Mouse (Mus musculus) intestine, embryonic 16.5 days (tissue): Measurements from ENCODE around the gene Nlrx1. TPM values are rescaled to one million over a fixed set of nuclear protein-coding genes. Genes with fewer than 3 reads are reported as not detected.
A peak's percentile ranks its signal among the peaks of the same experiment; 100 is the strongest.

Source experiments
- ATAC-seq: fragments of 200-750 bp; cut with Nextera tagmentation; 2 replicates; pipeline ENCODE4 v1.8.0; 2017; ENCODE audit warnings: moderate TSS enrichment, moderate library complexity
- H3K27ac ChIP-seq: fragments of 300-500 bp; sonication (generic); 2 replicates; pipeline ENCODE4 v1.5.1; 2014; ENCODE audit warnings: mild to moderate bottlenecking, low read length
- H3K27me3 ChIP-seq: fragments of 300-500 bp; sonication (generic); replicated peaks from 2 replicates; pipeline ENCODE4 v1.6.1; 2014; ENCODE audit warnings: low read length, control low read depth, mixed read lengths; ENCODE audit not compliant: control insufficient read depth, insufficient read depth
- H3K36me3 ChIP-seq: fragments of 300-500 bp; sonication (generic); 2 replicates; pipeline ENCODE4 v1.6.1; 2014; ENCODE audit warnings: low read length, control low read depth; ENCODE audit not compliant: control insufficient read depth, insufficient read depth
- H3K4me1 ChIP-seq: fragments of 300-500 bp; sonication (generic); 2 replicates; pipeline ENCODE4 v1.6.1; 2014; ENCODE audit warnings: low read length, control low read depth, mixed read lengths; ENCODE audit not compliant: control insufficient read depth, insufficient read depth
- H3K4me2 ChIP-seq: fragments of 300-500 bp; sonication (generic); 2 replicates; pipeline ENCODE4 v1.6.1; 2014; ENCODE audit warnings: low read depth, low read length, control low read depth
- H3K4me3 ChIP-seq: fragments of 300-500 bp; sonication (generic); 2 replicates; pipeline ENCODE4 v1.5.1; 2014; ENCODE audit warnings: mild to moderate bottlenecking, low read length
- H3K9ac ChIP-seq: fragments of 300-500 bp; sonication (generic); 2 replicates; pipeline ENCODE4 v1.6.1; 2014; ENCODE audit warnings: low read depth, low read length
- H3K9me3 ChIP-seq: fragments of 300-500 bp; sonication (generic); 2 replicates; pipeline ENCODE4 v1.6.1; 2016; ENCODE audit warnings: low read length, control low read depth; ENCODE audit not compliant: control insufficient read depth
- WGBS: fragments of 180-500 bp; shearing (Covaris S2); extraction: QIAGEN DNeasy Blood & Tissue Kit; methylation state at CpG from one replicate; pipeline ENCODE4 v1.1.7; 2014; 5-methylcytosine and 5-hydroxymethylcytosine counted together
- polyA plus RNA-seq: library from polyadenylated mRNA; unstranded; fragments of >200 nt; fragmentation: Nextera tagmentation; extraction: Ambion mirVana; gene quantifications from 2 replicates; pipeline ENCODE4 v1.2.1, GENCODE M21; 2015

Nlrx1 gene
- polyA plus RNA-seq: 5.4 and 5.5 TPM in 2 replicates

DNA sequence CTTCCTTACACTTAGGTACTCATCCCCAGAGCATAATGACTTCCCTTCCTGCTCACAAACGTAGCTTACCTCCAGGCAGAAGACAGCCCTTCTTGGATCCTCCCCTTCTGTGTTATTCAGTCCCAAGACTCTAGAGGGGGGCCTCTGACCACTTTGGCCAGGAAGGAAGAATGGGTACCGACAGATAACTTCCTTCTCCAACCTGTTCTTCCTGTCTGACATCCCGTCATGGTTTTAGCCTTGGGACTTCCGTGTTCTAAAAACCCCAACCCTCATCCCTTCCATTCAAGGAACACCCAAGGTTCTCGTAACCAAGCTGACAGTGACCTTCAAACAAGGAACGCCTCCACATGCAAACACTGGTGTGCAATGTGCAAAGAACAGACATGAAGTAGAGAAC, at the start of gene Nlrx1:
Nlrx1 (minus strand) TSS at position 168 of the 400 bp plus-strand sequence.
- Histone ChIP-seq H3K4me2 (peak within 1 kb of the TSS; percentile 93), H3K27ac (peak within 1 kb of the TSS; percentile 90), H3K9ac (peak within 1 kb of the TSS; percentile 99), H3K36me3 (no peaks in the 10 kb centered on the region), H3K27me3 (no peaks in the 10 kb centered on the region), H3K4me3 (peak within 1 kb of the TSS; percentile 60), H3K4me1 (peaks cover 12% of the 10 kb centered on the region), H3K9me3 (no peaks in the 10 kb centered on the region)
- ATAC-seq: peak; percentile 43; the same call in 1 of the 2 replicates
- WGBS: 61% methylated on average over 6 of the region's 6 CpGs

DNA sequence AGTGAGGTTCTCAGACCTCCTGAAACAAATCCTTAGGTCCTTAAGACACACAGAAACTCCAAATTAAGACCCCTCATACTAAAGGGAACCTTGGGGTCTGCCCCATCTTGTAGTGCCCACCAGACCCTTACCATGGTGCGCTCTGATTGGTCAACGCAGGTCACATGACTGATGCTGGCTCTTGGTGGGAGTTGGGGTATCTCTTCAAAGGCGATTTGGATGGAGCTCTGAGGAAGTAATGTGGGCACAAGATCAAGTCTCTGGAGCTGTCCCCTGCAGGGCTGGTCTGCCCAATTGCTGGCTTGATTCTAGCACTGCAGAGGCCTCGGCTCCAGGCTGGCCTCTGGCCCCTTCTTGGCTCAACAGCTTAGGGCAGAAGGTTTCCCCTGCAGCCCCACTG, 49.1 kb upstream of the Nlrx1 start:
- no peak overlapping the region for H3K27ac ChIP-seq
- no peak overlapping the region; the same call in 1 of the 2 replicates for H3K4me2 ChIP-seq
- peaks cover 18% of the 10 kb centered on the region for H3K4me1 ChIP-seq
- H3K36me3 ChIP-seq: peaks cover 10% of the 10 kb centered on the region; the same call in 1 of the 2 replicates
- H3K27me3 ChIP-seq: no peaks in the 10 kb centered on the region
- H3K4me3 ChIP-seq: 0 out of 2 replicates have a peak overlapping the region, but pooled peaks have one; percentile 90
- H3K9ac ChIP-seq: no peak overlapping the region
- ATAC-seq: no peak
- H3K9me3 ChIP-seq: no peaks in the 10 kb centered on the region
- WGBS: 71% methylated on average over 4 of the region's 4 CpGs

DNA sequence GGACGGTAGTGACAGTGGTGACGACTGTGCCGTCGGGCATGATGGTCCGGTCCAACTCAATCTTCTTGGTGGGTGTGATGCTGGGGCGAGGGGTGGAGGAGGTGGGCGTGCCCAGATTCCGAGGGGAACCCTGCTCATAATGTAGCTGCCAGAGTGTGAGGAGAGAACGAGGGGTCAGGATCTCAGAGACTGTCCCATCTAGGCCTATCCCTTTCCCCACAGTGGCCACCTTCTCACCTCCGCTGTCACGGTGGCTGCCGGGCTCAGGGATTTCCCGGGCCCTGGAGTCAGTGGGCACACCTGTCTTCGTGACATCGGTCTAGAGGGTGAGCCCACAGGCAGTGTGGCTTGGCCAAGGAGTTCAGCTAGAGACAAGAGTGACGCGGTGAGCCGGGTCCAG, 46.5 kb upstream of the Nlrx1 start:
- 88% methylated on average over 18 of the region's 18 CpGs for WGBS
- ATAC-seq: no peak

DNA sequence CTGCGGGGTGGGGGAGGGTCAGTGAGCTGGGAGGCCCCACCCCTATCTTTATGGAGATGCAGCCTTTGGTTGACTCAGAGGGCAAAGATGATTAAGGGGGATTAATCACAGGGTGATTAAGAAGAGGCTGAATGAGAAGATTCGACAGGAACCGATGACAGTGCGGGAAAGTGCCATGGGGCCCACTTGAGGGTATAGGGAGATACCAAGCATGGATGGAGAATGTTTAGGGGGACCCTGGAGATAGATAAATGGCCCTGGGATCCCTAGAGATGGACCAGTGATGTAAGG, 45.8 kb upstream of the Nlrx1 start:
- ATAC-seq: no peak
- peaks cover 27% of the 10 kb centered on the region for H3K4me1 ChIP-seq
- H3K9me3 ChIP-seq: no peaks in the 10 kb centered on the region
- no peaks in the 10 kb centered on the region for H3K27me3 ChIP-seq
- no peak overlapping the region for H3K4me2 ChIP-seq
- H3K36me3 ChIP-seq: peaks cover 10% of the 10 kb centered on the region; the same call in 1 of the 2 replicates
- WGBS: 71% methylated on average over 4 of the region's 4 CpGs
- H3K4me3 ChIP-seq: no peak overlapping the region
- H3K27ac ChIP-seq: no peak overlapping the region
- no peak overlapping the region for H3K9ac ChIP-seq

More for the DNA sequence above, 46.5 kb upstream of the Nlrx1 start:
- Histone ChIP-seq H3K4me1 (peaks cover 27% of the 10 kb centered on the region), H3K4me3 (no peak overlapping the region), H3K27ac (no peak overlapping the region), H3K4me2 (no peak overlapping the region), H3K9me3 (no peaks in the 10 kb centered on the region), H3K36me3 (peaks cover 10% of the 10 kb centered on the region; the same call in 1 of the 2 replicates), H3K27me3 (no peaks in the 10 kb centered on the region), H3K9ac (no peak overlapping the region)

DNA sequence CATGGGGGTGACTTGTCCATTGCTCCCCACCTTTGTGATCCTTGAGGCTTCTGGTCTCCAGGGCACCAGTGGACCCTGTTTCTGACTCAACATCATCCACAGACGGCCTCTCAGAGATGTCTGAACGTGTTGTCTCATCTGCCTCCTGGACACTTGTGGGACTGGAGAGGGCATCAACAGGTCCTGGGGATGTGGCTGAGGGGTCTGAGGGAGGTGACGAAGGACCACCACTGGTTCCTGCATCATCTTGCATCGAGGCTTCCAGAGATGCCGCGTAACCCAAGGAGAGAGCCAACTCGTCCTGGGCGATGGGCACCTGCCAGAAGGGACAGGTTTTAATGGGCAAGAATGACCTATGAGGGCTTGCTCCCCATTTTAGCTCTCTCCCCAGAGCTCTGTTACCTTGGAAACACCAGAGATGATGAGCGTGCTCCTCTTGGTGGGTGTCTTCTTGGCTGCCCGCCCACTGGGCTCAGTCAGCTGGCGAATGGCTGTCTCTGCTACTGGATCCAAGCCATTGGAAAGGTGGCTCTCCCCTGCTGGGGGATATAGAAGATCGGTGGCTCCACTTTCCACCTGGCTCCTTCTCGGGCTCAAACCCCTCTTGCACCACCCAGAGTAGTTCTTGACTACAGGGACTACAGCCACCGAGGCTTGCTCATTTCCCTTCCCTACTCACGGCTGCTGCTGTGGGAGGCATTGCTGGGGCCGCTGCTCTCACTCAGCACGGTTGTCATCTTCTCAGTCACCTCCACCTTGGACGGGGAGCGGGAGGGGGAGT, 45.3 kb upstream of the Nlrx1 start:
- H3K9me3 ChIP-seq: no peaks in the 10 kb centered on the region
- 76% methylated on average over 19 of the region's 19 CpGs for WGBS
- ATAC-seq: no peak
- no peak overlapping the region for H3K4me3 ChIP-seq
- H3K27me3 ChIP-seq: no peaks in the 10 kb centered on the region
- H3K4me1 ChIP-seq: peaks cover 22% of the 10 kb centered on the region
- no peak overlapping the region for H3K4me2 ChIP-seq
- H3K9ac ChIP-seq: no peak overlapping the region
- peaks cover 10% of the 10 kb centered on the region; the same call in 1 of the 2 replicates for H3K36me3 ChIP-seq
- no peak overlapping the region for H3K27ac ChIP-seq

DNA sequence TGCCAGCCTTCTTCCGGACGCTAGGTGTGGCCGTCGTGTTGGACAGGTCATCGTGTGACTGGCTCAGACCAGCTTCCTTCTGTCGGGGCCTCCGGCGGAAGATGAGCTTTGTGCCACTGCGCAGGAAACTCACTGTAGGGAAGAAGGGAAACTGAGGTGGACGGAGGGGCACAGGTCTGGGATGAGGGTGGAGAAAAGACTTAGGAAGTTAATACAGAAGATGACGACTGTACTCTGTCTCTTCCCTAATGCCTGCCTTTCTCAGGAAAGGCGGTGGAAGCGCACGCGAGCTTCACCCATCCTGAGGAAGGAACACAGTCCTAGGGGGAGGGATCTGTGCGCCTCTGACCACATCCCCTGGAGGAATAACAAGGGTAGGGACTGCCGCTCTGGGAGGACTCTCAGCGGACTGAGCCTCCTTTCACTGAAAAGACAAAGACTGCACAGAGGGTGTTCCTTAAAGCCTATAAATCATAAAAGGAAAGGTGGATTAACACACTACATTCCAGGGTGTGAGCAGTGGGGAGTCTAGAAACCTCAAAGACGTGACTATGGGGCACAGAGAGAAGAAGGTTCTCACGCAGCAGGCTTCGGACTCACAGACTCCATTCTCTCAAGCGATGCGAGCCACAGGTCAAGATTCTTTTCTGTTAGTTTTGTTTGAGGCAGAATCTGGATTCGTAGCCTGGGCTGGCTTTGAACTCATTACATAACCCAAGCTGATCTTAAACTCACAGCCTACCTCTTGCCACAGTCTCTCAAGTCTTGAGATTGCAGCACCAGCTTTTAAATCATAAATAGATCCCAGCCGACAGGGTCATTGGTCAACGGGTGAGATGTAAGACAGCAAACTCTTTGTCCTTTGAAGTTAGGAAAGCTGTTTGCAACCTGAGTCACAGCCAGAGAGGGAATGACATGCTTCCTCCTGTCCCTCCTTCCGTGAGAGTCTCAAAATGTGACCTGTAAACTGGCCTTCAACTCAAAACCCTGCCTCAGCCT, 43.0 kb upstream of the Nlrx1 start:
- Histone ChIP-seq H3K4me1 (peaks cover 11% of the 10 kb centered on the region), H3K9ac (peak overlapping the region; percentile 44; the same call in 1 of the 2 replicates), H3K36me3 (peaks cover 10% of the 10 kb centered on the region; the same call in 1 of the 2 replicates), H3K4me3 (no peak overlapping the region), H3K27ac (peak overlapping the region; percentile 30; the same call in 1 of the 2 replicates), H3K9me3 (no peaks in the 10 kb centered on the region), H3K4me2 (peak overlapping the region; percentile 30; the same call in 1 of the 2 replicates), H3K27me3 (no peaks in the 10 kb centered on the region)
- 14% methylated on average over 27 of the region's 27 CpGs for WGBS
- ATAC-seq: peak; percentile 71

DNA sequence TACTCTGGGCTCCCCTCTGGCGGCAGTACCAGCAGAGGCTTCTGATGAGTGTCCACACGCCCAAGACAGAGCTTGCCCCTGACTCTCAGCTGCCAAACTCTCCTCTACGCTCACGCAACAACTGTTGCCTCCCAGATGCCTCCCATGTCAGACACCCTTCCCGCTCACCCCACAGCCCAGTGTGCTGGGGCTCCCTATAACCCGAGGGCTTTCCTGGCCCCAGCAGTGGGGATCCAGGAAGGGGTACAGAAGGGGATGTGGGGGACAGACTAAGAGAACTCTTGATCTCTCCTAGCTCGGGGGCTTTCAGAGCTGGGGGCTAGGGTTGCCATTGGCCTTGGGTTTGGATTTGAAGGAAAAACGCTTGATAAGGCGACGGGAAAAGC, 42.3 kb upstream of the Nlrx1 start:
- peak overlapping the region; percentile 44 for H3K9ac ChIP-seq
- H3K4me3 ChIP-seq: no peak overlapping the region
- H3K27ac ChIP-seq: peak overlapping the region; percentile 30; the same call in 1 of the 2 replicates
- peaks cover 11% of the 10 kb centered on the region for H3K4me1 ChIP-seq
- H3K27me3 ChIP-seq: no peaks in the 10 kb centered on the region
- no peaks in the 10 kb centered on the region for H3K9me3 ChIP-seq
- ATAC-seq: peak; percentile 9; the same call in 1 of the 2 replicates
- 40% methylated on average over 10 of the region's 10 CpGs for WGBS
- peaks cover 7% of the 10 kb centered on the region; the same call in 1 of the 2 replicates for H3K36me3 ChIP-seq
- H3K4me2 ChIP-seq: peak overlapping the region; percentile 30; the same call in 1 of the 2 replicates

DNA sequence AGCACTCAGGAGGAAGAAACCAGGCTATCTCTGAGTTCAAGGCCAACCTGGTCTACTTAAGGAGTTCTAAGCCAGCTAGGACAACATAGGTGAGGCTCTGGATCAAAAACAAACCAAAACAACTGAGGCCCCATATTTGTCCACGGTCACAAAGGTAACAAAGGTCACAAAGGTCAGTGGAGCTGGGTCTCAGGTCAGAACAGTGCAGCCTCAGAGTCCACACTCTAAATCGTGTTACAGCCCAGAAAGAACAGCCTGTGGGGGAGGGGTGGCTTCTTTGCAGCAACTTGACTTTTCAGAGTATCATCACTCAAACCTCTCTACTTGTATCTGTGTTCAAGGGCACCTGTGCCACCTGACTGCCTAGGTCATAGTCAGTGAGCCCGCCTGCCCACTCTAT, 41.4 kb upstream of the Nlrx1 start:
- 52% methylated on average over 3 of the region's 3 CpGs for WGBS
- no peak overlapping the region for H3K9ac ChIP-seq
- ATAC-seq: no peak

DNA sequence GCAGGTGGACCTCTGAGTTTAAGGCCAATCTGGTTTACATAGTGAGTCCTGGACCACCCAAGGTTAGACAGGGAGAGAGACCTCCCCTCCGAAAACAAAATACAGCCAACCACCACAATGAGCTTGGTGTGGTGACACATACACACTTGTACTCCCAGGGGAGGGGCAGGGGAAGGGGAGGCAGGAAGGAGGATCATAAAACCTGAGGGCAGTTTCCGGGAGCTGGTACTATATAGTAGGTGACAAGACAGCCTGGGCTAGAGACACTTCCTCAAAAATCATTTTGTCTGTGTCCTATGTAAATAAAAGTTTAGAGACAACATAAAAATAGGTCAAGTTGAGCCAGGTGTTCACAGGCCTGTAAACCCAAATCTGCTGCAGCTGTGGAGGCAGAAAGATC, 38.8 kb upstream of the Nlrx1 start:
- H3K4me3 ChIP-seq: no peak overlapping the region
- H3K36me3 ChIP-seq: peaks cover 5% of the 10 kb centered on the region; the same call in 1 of the 2 replicates
- WGBS: 67% methylated on average over 2 of the region's 2 CpGs
- no peak overlapping the region for H3K4me2 ChIP-seq
- H3K27ac ChIP-seq: no peak overlapping the region
- no peaks in the 10 kb centered on the region for H3K9me3 ChIP-seq
- no peak for ATAC-seq
- H3K9ac ChIP-seq: no peak overlapping the region
- H3K27me3 ChIP-seq: no peaks in the 10 kb centered on the region
- H3K4me1 ChIP-seq: peaks cover 19% of the 10 kb centered on the region

More for the DNA sequence above, 41.4 kb upstream of the Nlrx1 start:
- peaks cover 11% of the 10 kb centered on the region for H3K4me1 ChIP-seq
- H3K4me2 ChIP-seq: no peak overlapping the region
- H3K4me3 ChIP-seq: no peak overlapping the region
- no peaks in the 10 kb centered on the region for H3K9me3 ChIP-seq
- no peak overlapping the region for H3K27ac ChIP-seq
- H3K27me3 ChIP-seq: no peaks in the 10 kb centered on the region
- peaks cover 7% of the 10 kb centered on the region; the same call in 1 of the 2 replicates for H3K36me3 ChIP-seq
